Mouse (Mus musculus) adrenal gland, adult 2 months (tissue): ENCODE data around the gene Fam102b. TPM values are rescaled to one million over a fixed set of nuclear protein-coding genes. Genes with fewer than 3 reads are reported as not detected.

Experiments
- DNase-seq: peaks from one replicate; pipeline ENCODE4 v3.0.0; 2021
- long read RNA-seq: library from polyadenylated mRNA; stranded (forward); transcript quantifications from one replicate; pipeline ENCODE4 v2.0.0, GENCODE M21; 2021
- polyA plus RNA-seq: library from polyadenylated mRNA; depleted of rRNA; stranded (reverse); fragments of >200 nt; gene quantifications from 2 replicates; pipeline ENCODE4 v1.2.3, GENCODE M21; 2012; rRNA removed
- total RNA-seq, 2 experiments: library from RNA; stranded (reverse); gene quantifications; 2 replicates each; pipeline ENCODE4 v1.2.3; 2021

Fam102b gene
- total RNA-seq (1 to 10 TPM; 3.8 to 9.4 TPM), polyA plus RNA-seq (0.98 and 1.0 TPM in 2 replicates)
- long read RNA-seq: 0 reads

- peak; percentile 92 for DNase-seq
Observed at GRCm38 (mm10) chr3:109027515-109027987, at the start of gene Fam102b. Gene Fam102b (minus strand): TSS chr3:109027607.

GRCm38 (mm10) chr3:109062989-109063388 lies 35.6 kb upstream of the Fam102b start:
- peak; percentile 26 for DNase-seq

GRCm38 (mm10) chr3:109062391-109062790 lies 35.0 kb upstream of the Fam102b start:
- DNase-seq: no peak

GRCm38 (mm10) chr3:109059903-109060302 lies 32.5 kb upstream of the Fam102b start:
- DNase-seq: no peak

GRCm38 (mm10) chr3:109051946-109052331 lies 24.5 kb upstream of the Fam102b start:
- no peak for DNase-seq

GRCm38 (mm10) chr3:109051056-109051945 lies 23.9 kb upstream of the Fam102b start:
- no peak for DNase-seq

GRCm38 (mm10) chr3:109047707-109048283 lies 20.4 kb upstream of the Fam102b start:
- DNase-seq: no peak

- DNase-seq: no peak
Observed at GRCm38 (mm10) chr3:109046428-109046827, 19.0 kb upstream of the Fam102b start.

GRCm38 (mm10) chr3:109043395-109043794 lies 16.0 kb upstream of the Fam102b start:
- no peak for DNase-seq

GRCm38 (mm10) chr3:109040908-109041307 lies 13.5 kb upstream of the Fam102b start:
- no peak for DNase-seq

GRCm38 (mm10) chr3:109034411-109034810 lies 7.0 kb upstream of the Fam102b start:
- DNase-seq: no peak

GRCm38 (mm10) chr3:109032306-109032705 lies 4.9 kb upstream of the Fam102b start:
- no peak for DNase-seq

- DNase-seq: no peak
Observed at GRCm38 (mm10) chr3:109031626-109032025, 4.2 kb upstream of the Fam102b start.

- DNase-seq: peak; percentile 24
Observed at GRCm38 (mm10) chr3:109030817-109031216, 3.4 kb upstream of the Fam102b start.

GRCm38 (mm10) chr3:109029661-109030060 lies 2.3 kb upstream of the Fam102b start:
- no peak for DNase-seq

GRCm38 (mm10) chr3:109026991-109027470 lies 376 bp downstream of the Fam102b start:
- DNase-seq: peak; percentile 64

- no peak for DNase-seq
Observed at GRCm38 (mm10) chr3:109026462-109026990, 881 bp downstream of the Fam102b start.

GRCm38 (mm10) chr3:109025579-109025978 lies 1.8 kb downstream of the Fam102b start:
- DNase-seq: peak; percentile 66

GRCm38 (mm10) chr3:109023066-109023465 lies 4.3 kb downstream of the Fam102b start:
- no peak for DNase-seq

GRCm38 (mm10) chr3:109021720-109022516 lies 5.5 kb downstream of the Fam102b start:
- no peak for DNase-seq

GRCm38 (mm10) chr3:109018336-109018735 lies 9.1 kb downstream of the Fam102b start:
- no peak for DNase-seq

GRCm38 (mm10) chr3:109012595-109012994 lies 14.8 kb downstream of the Fam102b start:
- DNase-seq: no peak
